Mouse (Mus musculus) right cerebral cortex, postnatal 10 days (tissue): ENCODE data around the gene Trim13.

Experiments
- DNase-seq, 2 experiments: peaks; one replicate each; pipeline ENCODE4 v3.0.0; 2021; ENCODE audit warnings: low spot score in 2 of 2

The Trim13 gene

DNA sequence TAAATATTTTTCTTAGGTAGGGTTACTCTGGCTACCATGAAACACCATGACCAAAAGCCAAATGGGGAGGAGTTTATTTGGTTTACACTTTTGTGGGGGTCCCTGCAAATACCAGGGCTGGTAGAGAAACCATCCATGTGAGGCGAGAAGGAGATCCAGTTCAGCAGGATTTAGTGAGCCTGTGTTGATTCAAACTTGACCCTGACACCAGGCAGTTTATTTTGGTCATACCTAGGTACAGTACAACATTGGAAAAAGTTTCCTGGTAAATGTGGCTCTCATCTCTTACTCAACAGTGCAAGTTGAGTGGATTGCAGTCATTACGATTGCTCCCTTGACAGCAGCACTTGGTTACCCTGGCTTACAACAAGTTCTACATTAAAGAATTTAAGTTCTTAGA lies 15.3 kb downstream of the Trim13 start:
- DNase-seq, result no peak

DNA sequence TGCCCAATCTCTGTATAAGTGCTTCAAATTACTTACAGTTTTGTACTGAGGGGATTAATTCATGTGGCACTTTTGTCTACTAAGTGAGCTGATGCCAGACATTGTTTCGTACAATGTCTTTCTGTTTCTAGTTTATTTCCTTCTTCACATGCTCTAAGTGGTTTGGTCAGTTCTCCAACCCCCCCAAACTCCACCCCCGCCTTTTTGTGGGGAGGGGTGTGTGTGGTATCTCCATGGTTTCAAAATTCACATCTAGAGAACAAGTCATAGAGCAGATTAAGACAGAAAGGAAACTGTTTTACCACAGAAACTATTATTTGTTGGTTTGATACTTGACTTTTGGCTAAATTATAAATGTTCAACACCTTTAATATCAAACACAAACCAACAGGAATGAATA lies 22.3 kb downstream of the Trim13 start:
- DNase-seq, result no peak

DNA sequence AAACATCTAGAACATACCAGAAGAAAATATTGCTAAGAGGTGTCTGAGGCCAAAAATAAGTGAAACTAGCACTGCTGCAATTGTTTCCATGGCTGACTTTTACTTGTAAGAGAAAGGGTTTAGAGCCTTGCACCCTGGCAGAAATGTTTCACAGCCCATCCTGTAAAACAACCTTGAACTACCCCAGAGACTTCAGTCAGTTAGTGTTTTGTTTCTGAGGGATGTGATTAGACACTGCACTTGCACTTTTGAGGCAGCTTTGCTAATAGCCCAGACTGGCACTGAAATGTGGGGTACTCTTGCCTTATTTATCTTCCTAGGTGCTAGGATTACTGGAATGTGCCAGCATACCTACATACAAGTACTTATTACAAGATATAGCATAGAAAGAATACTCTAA lies 37.9 kb downstream of the Trim13 start:
- no peak for DNase-seq

DNA sequence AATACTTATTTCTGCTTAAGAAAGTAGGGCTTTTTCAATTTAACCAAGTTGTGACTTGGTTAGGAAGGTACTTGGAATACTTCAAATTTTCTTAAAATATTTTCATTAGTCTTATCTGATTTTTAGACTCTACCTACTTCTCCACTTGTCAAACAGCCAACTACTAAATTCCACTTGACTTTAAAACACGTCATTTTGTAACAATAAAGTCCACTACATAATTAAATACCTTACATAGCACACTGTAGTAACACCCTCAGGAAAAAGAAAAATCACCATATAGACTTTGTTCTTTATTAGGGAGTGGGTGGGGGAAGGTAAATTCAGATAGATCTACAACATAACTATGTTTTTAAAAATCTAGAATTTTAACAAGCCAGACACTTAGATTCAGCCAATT lies 44.6 kb downstream of the Trim13 start:
- DNase-seq, result no peak

DNA sequence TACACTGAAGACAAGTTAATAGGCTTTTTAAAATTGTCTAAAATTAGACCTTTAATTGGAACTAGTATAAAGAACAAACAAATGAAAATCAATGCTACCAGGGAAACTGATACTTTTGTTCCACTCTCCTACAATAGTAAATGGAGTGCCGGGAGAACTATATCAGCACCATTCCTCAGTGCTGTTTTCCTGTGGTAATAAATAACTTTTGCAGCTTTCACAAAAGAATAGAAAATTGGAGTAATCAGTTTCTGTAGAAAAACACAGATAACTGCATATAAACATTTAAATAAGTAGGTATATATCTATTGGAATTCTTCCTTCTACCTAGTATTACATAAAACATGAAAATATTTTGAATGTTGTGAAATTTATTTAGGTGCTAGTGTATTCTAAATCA lies 47.5 kb downstream of the Trim13 start:
- no peak for DNase-seq

DNA sequence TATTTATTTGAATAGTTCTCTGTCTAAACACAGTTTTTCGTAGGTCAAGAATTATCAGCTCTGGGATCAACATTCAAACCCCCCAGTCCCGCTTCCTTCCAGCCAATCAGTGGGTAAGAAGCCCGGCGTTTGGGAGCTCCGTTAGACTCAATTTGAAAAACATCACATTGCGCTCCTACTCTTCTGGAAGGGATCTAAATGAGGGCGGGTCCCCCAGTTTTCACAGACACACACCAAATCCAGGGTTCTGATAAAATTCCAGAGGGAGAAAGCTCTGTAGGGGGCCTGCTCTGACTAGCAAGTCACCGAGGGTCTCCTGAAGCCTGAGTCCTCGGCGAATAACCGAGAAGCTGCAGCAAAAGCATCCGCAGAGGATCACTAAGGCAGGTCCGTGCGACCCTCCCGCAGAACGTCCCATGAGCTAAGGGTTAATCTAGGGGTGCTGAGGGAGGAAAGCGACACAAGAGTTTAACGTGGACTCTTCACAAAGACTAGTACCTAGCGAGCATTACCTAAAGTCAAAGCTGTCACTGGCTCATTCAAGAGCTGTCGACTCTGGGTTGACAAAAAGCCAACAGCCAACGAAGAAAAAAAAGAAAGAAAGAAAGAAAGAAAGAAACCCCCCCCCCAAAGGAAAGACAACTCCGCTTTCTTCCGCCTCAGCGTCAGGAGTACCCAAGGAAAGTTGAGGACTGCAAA lies 49.3 kb downstream of the Trim13 start:
- peak; percentile 52 to 53 for DNase-seq

DNA sequence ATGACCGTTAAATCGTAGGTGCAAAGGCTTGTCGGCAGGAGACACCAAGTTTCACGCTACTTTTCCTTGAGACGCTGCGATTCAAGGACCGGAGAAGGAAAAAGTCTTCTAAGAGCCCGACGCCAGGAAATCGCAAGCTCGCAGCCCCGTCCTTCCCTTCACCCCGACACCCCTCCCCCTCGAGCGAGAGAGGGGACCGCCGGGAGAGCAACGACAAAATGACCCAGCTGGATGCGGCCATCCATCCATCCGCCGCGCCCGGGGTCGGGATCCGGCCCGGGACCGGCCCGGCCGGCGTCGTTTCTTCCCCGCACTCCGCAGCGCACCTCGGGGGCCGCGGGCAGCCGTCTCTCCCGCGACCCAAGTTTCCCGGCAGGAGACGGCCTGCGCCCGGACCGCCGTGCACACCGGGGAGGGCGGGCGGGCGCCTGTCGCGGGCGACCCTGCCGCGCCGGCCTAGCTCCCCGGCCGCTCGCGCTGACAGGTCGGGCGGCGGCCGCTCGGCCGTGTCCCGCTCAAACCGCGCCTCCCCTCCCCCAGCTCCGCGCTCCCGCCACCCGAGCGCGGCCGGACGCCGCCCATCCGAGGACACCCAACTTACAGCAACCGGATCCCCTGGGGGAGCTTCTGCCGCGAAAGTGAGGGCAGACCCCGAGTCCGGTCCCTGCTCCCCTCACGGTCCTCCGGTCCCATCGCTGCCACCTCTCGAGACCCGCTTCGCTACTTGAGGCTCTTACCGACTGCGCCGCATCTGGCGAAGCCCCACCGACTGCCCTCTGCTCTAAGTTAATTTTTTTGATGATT lies 50.0 kb downstream of the Trim13 start:
- DNase-seq, result peak; percentile 47 to 59

DNA sequence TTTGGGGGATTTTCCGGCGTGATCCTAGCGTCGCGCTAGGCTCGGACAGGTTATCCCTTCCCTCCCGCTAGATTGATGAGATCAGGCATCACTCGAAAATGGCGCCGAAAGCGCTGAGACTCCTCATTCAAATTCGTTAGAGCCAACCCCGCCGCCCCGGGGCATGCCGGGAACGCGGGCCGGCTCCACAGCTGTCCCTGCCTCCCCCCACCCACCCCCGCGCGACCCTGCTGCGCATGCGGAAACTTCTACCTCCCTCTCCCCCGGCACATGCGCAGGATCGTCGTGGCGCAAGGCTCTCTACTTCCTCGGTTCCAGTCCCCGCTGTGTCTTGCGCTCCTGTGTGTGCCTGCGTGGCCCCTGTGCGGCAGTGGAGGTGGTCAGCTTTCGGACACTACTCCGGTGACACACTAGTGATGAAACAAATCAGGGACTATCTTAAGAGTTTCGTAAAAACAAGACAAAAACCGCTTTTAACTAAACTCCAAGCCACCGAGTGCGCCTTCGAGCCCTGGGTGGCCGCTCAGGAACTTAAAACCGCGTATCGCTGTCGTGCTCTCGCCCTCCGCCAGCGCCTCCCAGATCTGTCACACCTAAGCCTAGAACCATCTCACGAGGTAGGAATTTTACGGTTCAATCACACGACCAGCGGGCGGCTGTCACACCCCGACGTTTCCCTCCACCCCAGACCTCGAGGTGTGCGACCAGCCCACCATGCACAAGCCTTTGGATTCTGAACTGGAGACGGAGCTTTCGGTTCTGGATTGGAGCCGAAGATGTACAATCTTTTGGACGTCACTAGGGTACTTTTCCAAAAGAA lies 50.8 kb downstream of the Trim13 start:
- peak; percentile 97 to 98 for DNase-seq

DNA sequence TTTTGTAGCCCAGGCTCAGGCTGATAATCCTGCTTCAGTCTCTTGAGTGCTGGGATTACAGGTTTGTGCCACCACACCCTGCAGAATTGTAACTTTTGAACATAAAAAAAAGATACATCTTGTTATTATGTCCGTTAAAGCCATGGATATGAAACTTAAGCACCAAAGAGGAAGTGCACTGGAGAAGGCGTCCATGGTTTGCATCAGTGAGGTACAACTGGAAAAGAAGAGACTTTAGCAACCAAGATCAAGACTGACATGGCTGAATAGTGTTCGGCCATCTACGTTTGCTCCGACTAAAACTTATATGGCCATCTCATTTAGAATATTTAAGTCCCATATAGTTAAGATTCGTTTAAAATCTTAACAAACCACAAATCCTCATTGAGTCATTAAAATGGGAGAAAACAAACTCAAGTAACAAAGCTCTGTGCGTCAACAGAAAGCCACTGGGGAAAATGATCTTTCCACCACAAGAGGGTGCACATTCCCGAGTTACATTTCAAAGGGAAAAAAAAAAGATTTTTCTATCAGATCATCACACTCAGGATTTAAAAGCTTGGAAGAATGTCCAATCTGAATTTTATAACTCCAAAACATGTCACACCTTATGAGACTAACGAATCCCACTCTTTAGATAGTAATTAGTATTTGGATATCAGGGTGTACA lies 52.4 kb downstream of the Trim13 start:
- DNase-seq, result peak; percentile 46 to 65
